In genomic region chr9:43309087-43309872, GRCm38 (mm10) we compare ENCODE assay signal across 35 mouse cellular contexts. TPM values are rescaled to one million over a fixed set of nuclear protein-coding genes. Genes with fewer than 3 reads are reported as not detected.
"Had no signal": no experiment of that assay in that cellular context is flagged by ENCODE, and none has a peak within 500 bp of the region (broad histone marks: within the 10 kb centered on the region; RNA-seq: fewer than 3 reads in every experiment).

No protein-coding gene starts in this region.

- H3K9ac ChIP-seq: limb, embryonic 12.5 days; limb, embryonic 13.5 days; limb, embryonic 15.5 days; liver, embryonic 12.5 days; liver, embryonic 13.5 days; liver, embryonic 14.5 days; liver, embryonic 15.5 days; liver, postnatal 0 days; lung, embryonic 14.5 days; lung, embryonic 15.5 days; midbrain, embryonic 12.5 days; midbrain, embryonic 13.5 days; midbrain, embryonic 15.5 days had no signal

- H3K4me3 ChIP-seq: limb, embryonic 10.5 days; limb, embryonic 12.5 days; limb, embryonic 13.5 days; limb, embryonic 15.5 days; liver, embryonic 12.5 days; liver, embryonic 13.5 days; liver, embryonic 15.5 days; lung, embryonic 15.5 days; megakaryocyte, embryonic 14.5 days; midbrain, embryonic 10.5 days; midbrain, embryonic 12.5 days; midbrain, embryonic 13.5 days; midbrain, embryonic 15.5 days; myocyte had no signal

- H3K36me3 ChIP-seq: limb, embryonic 10.5 days; limb, embryonic 12.5 days; limb, embryonic 13.5 days; limb, embryonic 15.5 days; liver, embryonic 12.5 days; liver, embryonic 13.5 days; liver, embryonic 15.5 days; lung, embryonic 15.5 days; midbrain, embryonic 10.5 days; midbrain, embryonic 12.5 days; midbrain, embryonic 13.5 days; midbrain, embryonic 15.5 days had no signal

- H3K4me2 ChIP-seq: limb, embryonic 12.5 days; limb, embryonic 13.5 days; limb, embryonic 15.5 days; liver, embryonic 11.5 days; liver, embryonic 12.5 days; liver, embryonic 13.5 days; liver, embryonic 15.5 days; lung, embryonic 14.5 days; lung, embryonic 15.5 days; midbrain, embryonic 11.5 days; midbrain, embryonic 12.5 days; midbrain, embryonic 13.5 days; midbrain, embryonic 15.5 days had no signal

- H3K27me3 ChIP-seq: limb, embryonic 15.5 days; liver, embryonic 15.5 days; lung, embryonic 15.5 days; midbrain, embryonic 13.5 days; midbrain, embryonic 15.5 days had no signal

- H3K27ac ChIP-seq: limb, embryonic 10.5 days; limb, embryonic 12.5 days; limb, embryonic 13.5 days; limb, embryonic 15.5 days; liver, embryonic 12.5 days; liver, embryonic 13.5 days; liver, embryonic 14.5 days; liver, embryonic 15.5 days; lung, embryonic 15.5 days; macrophage; midbrain, embryonic 10.5 days; midbrain, embryonic 12.5 days; midbrain, embryonic 13.5 days; midbrain, embryonic 15.5 days had no signal

- H3K4me1 ChIP-seq: limb, embryonic 12.5 days; limb, embryonic 13.5 days; liver, embryonic 12.5 days; liver, embryonic 13.5 days; liver, embryonic 15.5 days; midbrain, embryonic 12.5 days; midbrain, embryonic 13.5 days; midbrain, embryonic 15.5 days had no signal

- DNase-seq: left cerebral cortex, postnatal 4 days; liver; liver, embryonic 13.5 days; liver, postnatal 0 days; lung, adult 18-20 months; lung, adult 2 months; lung, embryonic 14.5 days; lung, postnatal 10 days; lung, postnatal 14 days; lung, postnatal 36 days; lung, postnatal 4 days; midbrain, embryonic 14.5 days had no signal

- H3K9me3 ChIP-seq: limb, embryonic 10.5 days; limb, embryonic 12.5 days; limb, embryonic 13.5 days; limb, embryonic 15.5 days; liver, embryonic 12.5 days; liver, embryonic 13.5 days; liver, embryonic 15.5 days; lung, embryonic 15.5 days; megakaryocyte, embryonic 14.5 days; midbrain, embryonic 10.5 days; midbrain, embryonic 12.5 days; midbrain, embryonic 13.5 days; midbrain, embryonic 15.5 days had no signal

RNA-seq across cellular contexts. Expression of gene Trim29, which starts 1.4 kb away (rescaled TPM):
- total RNA-seq: left cerebral cortex, postnatal 4 days; liver, adult 2 months; megakaryocyte progenitor cell, adult 5-6 weeks; megakaryocyte, adult 5-6 weeks; megakaryocyte-erythroid progenitor cell, adult 5-6 weeks; monocyte, adult 5-6 weeks had no signal
- polyA plus RNA-seq: liver, adult 2 months; liver, embryonic 11.5 days; liver, embryonic 12.5 days; liver, embryonic 16.5 days; midbrain, embryonic 14.5 days had no signal
